Mouse (Mus musculus): Measurements from ENCODE around the gene Zfp111. TPM values are rescaled to one million over a fixed set of nuclear protein-coding genes. Genes with fewer than 3 reads are reported as not detected.

Zfp111 gene
- polyA plus RNA-seq (2012; rRNA removed) = 4.1 and 4.2 TPM in 2 replicates

DNA sequence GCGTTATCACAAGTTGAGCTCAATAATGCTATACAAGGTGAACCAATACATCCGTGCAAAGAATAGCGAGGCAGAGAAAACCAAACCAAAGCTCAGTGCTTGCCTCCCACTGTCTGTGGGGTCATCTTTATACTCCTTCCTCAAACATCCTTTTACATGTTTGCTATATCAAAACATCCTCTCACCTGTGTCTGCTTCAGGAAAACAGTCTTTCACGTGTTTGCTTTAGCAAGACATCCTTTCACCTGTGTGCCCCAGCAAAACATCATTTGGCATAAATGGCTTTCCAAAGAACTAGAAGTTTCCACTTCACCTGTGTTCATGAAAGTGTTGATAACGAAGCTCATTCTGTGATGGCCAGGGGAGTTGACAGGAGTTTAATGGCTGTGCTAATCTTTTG, at the start of gene Zfp111:
TSS of gene Zfp111 (minus strand) at position 101 of the 400 bp plus-strand sequence.
- Histone ChIP-seq H3K4me1 (ENCODE audit: control insufficient read depth, insufficient read depth, low read length) (no peaks in the 10 kb centered on the region), H3K27ac (ENCODE audit: insufficient read depth, low read length) (no peak within 1 kb of the TSS), H3K4me3 (ENCODE audit: insufficient read depth, low read length) (no peak within 1 kb of the TSS)
- no peak for TF ChIP-seq CTCF (IDR thresholded peaks at IDR 0.05; ENCODE audit: extremely low read depth, insufficient read depth, low read length)
- TF ChIP-seq POLR2A (IDR thresholded peaks at IDR 0.05; ENCODE audit: extremely low read depth, insufficient read depth, low read length) = no peak

DNA sequence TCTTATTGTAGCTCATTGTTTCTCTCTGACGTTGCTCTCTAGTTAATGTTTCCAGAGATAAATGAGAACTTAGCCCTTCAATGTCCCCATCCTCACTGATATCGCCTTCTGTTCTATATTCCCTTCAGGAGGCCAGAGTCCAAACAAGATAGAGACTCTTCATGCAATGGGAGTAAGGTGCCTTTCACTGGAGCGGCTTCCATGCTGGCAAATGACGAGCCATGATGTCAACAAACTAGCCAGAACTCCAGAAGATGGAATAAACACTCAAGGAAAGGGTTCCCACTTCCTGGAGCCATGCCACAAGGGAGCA, 48.7 kb upstream of the Zfp111 start:
- Histone ChIP-seq H3K27ac (ENCODE audit: insufficient read depth, low read length) (no peak overlapping the region), H3K4me1 (ENCODE audit: control insufficient read depth, insufficient read depth, low read length) (peaks cover 3% of the 10 kb centered on the region; the same call in 1 of the 2 replicates), H3K4me3 (ENCODE audit: insufficient read depth, low read length) (no peak overlapping the region)
- TF ChIP-seq CTCF (IDR thresholded peaks at IDR 0.05; ENCODE audit: extremely low read depth, insufficient read depth, low read length) = no peak
- no peak for TF ChIP-seq POLR2A (IDR thresholded peaks at IDR 0.05; ENCODE audit: extremely low read depth, insufficient read depth, low read length)

DNA sequence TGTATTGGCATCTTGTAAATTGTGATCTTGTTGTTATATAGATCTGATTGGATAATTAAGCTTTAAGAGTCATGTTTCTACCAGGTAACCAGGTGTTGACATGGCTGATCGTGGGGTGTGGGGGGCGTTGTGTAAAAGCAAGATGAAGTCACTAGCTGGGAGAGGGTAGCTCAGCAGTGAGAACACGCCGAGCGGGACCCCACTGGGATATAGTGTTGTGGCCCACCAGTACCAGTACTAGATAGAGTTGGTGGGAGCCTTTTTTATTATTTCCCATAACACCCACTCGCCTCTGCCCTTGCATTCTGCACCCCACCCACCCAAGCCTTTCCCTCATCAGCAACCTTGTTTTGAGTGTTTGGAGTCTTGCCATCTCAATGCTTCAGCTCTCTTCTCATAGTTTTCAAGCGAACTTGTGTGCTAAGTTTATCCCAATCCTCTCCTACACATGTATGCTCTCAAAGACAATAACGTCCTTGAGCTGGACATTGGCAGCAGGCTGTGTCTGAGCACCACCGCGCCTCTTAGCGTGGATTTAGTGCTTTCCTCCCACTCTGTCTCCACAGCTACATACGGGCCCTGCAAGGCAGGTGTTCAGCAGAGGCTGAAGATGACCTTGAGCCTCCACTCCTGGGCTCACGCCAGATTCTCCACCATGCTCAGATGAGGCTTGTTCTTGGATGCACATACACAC, 48.2 kb upstream of the Zfp111 start:
- Histone ChIP-seq H3K4me1 (ENCODE audit: control insufficient read depth, insufficient read depth, low read length) (peaks cover 3% of the 10 kb centered on the region; the same call in 1 of the 2 replicates), H3K27ac (ENCODE audit: insufficient read depth, low read length) (no peak overlapping the region), H3K4me3 (ENCODE audit: insufficient read depth, low read length) (no peak overlapping the region)
- TF ChIP-seq POLR2A (IDR thresholded peaks at IDR 0.05; ENCODE audit: extremely low read depth, insufficient read depth, low read length) (no peak), CTCF (IDR thresholded peaks at IDR 0.05; ENCODE audit: extremely low read depth, insufficient read depth, low read length) (no peak)

DNA sequence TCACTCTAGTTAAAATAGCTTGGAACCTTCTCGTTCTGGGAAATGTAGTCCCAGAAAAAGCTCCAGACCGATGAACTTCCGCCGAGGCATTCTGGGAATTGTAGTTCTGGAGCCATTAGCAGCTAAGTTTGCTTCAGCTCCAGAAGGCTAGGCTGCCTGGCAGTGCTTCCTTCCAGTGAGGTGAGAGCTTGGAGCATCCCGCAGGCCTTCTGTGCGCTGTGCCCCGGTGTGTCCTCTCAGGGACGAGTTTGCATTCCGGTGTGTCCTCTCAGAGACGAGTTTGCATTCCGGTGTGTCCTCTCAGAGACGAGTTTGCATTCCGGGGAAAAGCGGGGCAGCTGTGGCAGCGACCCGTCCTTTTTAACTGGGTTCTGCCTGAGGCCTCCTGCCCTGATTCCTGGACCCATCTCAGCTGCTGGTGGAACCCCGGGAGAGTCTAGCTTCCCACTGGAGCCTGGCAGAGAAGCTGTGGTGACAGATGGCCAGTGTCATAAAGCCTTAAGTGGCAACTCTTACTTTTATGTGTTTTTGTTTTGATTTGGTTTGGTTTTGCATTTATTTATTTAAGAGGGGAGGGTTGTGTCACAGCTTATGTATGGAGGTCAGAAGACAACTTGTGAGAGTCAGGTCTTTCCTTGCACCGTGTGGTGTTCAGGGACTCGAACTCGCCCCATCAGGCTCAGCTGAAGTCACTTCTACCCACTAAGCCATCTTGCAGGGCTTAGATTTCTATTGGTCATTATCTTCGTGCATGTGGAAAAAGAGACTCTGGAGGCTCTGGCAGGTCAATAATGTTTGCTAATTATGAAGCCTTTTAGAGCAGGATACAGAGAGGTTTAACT, 43.6 kb upstream of the Zfp111 start, which contains the start of gene Zfp108:
TSS of gene Zfp108 (plus strand) at position 162 of the 842 bp plus-strand sequence.
- H3K4me3 ChIP-seq (ENCODE audit: insufficient read depth, low read length) = peak within 1 kb of the TSS; percentile 68
- H3K27ac ChIP-seq (ENCODE audit: insufficient read depth, low read length) = peak within 1 kb of the TSS; percentile 35; the same call in 1 of the 2 replicates
- H3K4me1 ChIP-seq (ENCODE audit: control insufficient read depth, insufficient read depth, low read length) = peaks cover 3% of the 10 kb centered on the region; the same call in 1 of the 2 replicates
- TF ChIP-seq POLR2A (IDR thresholded peaks at IDR 0.05; ENCODE audit: extremely low read depth, insufficient read depth, low read length) (peak; percentile 91), CTCF (IDR thresholded peaks at IDR 0.05; ENCODE audit: extremely low read depth, insufficient read depth, low read length) (no peak)

DNA sequence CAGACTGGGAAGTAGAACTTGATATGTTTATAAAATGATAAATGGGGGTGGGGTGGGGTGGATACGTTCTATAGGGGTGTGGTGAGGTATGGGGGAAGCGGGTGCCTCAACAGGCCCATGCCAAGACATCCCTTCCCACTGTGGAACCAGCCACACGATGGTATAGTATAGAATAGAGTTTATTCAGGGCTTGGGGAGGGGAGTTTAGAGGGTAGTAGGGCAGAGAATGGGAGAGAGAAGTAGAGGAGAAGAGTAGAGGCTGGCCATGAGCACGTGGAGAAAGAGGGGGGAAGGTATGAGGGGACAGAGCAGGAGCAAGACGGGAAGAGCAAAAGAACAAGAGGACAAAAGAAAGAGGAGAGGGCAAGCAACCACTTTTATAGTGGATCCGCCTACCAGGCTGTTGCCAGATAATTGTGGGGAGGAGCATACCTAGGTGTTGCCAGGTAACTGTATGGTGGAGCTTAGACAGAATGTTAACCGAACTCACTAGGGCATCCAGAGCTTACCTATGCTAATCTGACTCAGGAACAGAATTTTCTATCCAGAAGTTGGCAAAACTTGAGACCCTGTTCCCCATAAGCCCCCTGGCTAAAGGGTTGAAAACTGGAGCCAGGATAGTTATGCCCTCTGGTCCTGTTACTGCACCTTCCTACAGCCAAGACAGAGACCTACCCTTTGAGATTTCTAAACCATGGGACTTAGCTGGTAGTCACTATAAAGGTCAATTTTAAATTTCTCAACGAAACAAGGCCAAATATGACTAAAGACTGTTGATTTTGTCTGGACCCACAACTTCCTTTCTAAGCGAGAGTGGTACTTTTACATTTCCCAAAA, 42.8 kb upstream of the Zfp111 start:
- Histone ChIP-seq H3K4me1 (ENCODE audit: control insufficient read depth, insufficient read depth, low read length) (peaks cover 3% of the 10 kb centered on the region; the same call in 1 of the 2 replicates), H3K27ac (ENCODE audit: insufficient read depth, low read length) (no peak overlapping the region), H3K4me3 (ENCODE audit: insufficient read depth, low read length) (peak overlapping the region; percentile 68; the same call in 1 of the 2 replicates)
- no peak for TF ChIP-seq POLR2A (IDR thresholded peaks at IDR 0.05; ENCODE audit: extremely low read depth, insufficient read depth, low read length)
- TF ChIP-seq CTCF (IDR thresholded peaks at IDR 0.05; ENCODE audit: extremely low read depth, insufficient read depth, low read length) = no peak

DNA sequence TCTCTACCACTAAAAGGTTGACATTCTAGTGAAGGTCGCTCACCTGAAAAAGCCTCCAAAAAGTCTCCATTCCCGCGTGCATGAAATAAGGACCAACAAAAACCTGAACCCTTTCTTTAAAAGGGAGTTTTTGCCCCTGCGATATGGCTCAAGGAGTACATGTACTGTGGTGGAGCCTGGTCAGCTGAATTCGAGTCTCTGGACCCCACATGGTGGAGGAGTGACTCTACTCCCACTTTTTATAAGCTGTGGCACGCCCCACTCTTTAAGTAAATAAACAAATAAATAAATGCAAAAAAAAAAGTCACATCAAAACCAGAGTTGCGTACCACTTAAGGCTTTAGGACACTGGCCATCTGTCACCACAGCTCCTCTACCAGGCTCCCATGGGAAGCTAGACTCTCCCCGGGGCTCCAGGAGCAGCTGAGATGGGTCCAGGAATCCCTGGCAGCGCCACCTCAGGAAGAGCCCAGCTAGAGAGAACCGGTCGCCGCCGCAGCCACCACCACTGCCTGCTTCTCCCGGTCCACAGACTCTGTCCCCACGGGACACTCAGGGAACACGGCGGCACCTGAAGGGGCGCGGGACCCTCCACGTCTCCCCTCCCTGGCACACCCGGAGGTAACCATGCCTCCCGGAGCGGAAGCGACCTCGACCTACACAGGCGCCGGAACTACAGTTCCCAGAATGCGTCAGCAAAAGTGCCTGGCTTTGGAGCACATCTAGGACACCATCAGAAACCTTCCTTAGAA, 26.0 kb upstream of the Zfp111 start, which contains the start of gene Zfp109:
TSS of gene Zfp109 (minus strand) at position 521 of the 752 bp plus-strand sequence.
- TF ChIP-seq CTCF (IDR thresholded peaks at IDR 0.05; ENCODE audit: extremely low read depth, insufficient read depth, low read length) (no peak), POLR2A (IDR thresholded peaks at IDR 0.05; ENCODE audit: extremely low read depth, insufficient read depth, low read length) (peak; percentile 45; the same call in 1 of the 2 replicates)
- H3K4me1 ChIP-seq (ENCODE audit: control insufficient read depth, insufficient read depth, low read length) = no peaks in the 10 kb centered on the region
- H3K27ac ChIP-seq (ENCODE audit: insufficient read depth, low read length) = no peak within 1 kb of the TSS
- peak within 1 kb of the TSS; percentile 47 for H3K4me3 ChIP-seq (ENCODE audit: insufficient read depth, low read length)

DNA sequence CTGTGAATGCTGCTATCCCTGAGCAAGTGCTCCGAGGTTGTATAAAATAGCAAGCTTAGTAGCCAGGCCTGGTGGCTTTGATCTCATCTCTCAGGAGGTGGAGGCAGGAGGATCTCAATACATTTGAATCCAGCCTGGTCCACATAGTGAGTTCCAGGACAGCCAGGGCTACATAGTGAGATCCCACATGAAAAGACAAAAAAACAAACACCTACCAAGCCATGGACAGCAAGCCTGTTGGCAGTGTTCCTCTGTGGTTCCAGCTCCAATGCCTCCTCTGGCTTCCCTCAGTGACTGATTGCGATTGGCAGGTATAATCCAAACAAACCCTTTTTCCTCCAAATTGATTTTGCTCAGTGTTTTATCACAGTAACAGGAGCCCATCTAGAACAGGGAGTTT, 947 bp downstream of the Zfp111 start:
- no peaks in the 10 kb centered on the region for H3K4me1 ChIP-seq (ENCODE audit: control insufficient read depth, insufficient read depth, low read length)
- no peak overlapping the region for H3K27ac ChIP-seq (ENCODE audit: insufficient read depth, low read length)
- TF ChIP-seq POLR2A (IDR thresholded peaks at IDR 0.05; ENCODE audit: extremely low read depth, insufficient read depth, low read length) = no peak
- no peak for TF ChIP-seq CTCF (IDR thresholded peaks at IDR 0.05; ENCODE audit: extremely low read depth, insufficient read depth, low read length)
- H3K4me3 ChIP-seq (ENCODE audit: insufficient read depth, low read length) = no peak overlapping the region

DNA sequence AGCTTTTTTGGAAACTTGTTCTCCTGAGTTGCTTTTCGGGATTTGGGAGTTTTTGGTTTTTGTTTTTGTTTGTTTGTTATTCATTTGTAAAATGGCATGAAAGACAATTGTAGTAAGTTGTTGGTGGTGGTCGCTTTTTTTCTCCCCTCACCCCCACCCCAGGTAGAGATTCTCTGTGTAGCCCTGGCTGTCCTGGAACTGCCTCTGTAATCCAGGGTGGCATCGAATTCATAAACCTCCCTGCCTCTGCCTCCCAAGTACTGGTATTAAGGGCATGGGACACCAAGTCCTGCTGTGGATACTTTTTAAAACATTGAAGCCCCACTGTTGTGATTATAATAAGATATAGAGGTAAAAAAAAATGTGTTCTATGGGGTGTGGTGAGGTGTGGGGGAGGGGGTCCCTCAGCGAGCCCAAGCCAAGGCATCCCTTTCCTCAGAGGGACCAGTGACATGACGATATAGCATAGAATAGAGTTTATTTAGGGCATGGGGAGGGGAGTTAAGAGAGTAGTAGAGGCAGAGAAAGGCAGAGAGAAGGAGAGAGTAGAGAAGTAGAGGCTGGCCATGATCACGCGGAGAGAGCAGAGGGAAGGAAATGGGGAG, 2.9 kb downstream of the Zfp111 start:
- Histone ChIP-seq H3K27ac (ENCODE audit: insufficient read depth, low read length) (no peak overlapping the region), H3K4me3 (ENCODE audit: insufficient read depth, low read length) (peak overlapping the region; percentile 50; the same call in 1 of the 2 replicates), H3K4me1 (ENCODE audit: control insufficient read depth, insufficient read depth, low read length) (no peaks in the 10 kb centered on the region)
- TF ChIP-seq CTCF (IDR thresholded peaks at IDR 0.05; ENCODE audit: extremely low read depth, insufficient read depth, low read length) (no peak), POLR2A (IDR thresholded peaks at IDR 0.05; ENCODE audit: extremely low read depth, insufficient read depth, low read length) (no peak)

Data from cortical plate, adult 2 months (tissue).